Mouse (Mus musculus) effector memory CD4-positive, alpha-beta T cell, adult 7 months (primary cell): ENCODE results near the gene S100a11. TPM values are rescaled to one million over a fixed set of nuclear protein-coding genes. Genes with fewer than 3 reads are reported as not detected.

Experiments used
- polyA plus RNA-seq: library from polyadenylated mRNA; unstranded; fragments of 100-300 nt; shearing (Covaris generic); gene quantifications from one replicate; pipeline ENCODE4 v1.2.1, GENCODE M21; 2017

S100a11 gene
- 993 TPM for polyA plus RNA-seq

DNA sequence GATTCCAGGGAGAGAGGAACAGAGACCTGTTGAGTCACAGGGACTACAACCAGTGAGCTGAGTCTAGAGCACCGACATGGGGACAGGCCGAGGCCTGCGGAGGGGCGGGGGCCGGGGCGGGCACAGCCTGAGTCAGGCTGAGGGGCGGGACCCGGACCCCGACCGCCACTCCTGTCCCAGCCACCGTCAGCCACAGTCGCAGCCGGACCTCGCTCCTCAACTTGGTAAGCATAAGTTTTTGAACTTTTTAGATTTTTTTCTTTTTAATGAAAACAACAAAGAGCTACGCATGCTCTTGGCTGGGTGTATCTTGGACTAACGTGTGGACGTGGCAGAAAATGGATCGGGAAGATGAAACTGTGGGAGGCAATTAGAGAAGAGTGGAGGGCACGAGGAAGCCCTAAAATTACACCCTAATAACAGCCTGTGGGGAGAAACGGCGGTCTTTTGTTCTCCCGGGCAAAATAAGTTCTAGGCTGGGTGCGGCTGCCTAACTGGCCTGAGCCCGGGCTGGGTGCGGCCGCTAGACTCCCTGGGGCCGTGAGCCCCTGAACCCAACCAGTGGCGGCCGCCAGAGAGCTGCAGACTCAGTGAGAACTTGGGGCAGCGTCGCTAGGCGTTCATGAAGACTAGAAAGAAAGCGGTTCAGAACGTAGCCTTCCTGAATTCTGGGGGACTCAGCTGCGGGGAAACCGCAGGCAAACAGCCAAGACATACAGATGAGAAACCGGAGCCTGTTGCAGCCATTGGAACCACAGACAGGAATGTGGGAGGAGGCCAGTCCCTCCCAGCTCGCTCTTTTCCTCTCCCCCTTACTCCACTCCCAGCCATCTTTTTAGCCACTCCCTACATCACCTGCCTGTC is at the start of gene S100a11:
S100a11 (plus strand) TSS at position 159 of the 864 bp plus-strand sequence.

DNA sequence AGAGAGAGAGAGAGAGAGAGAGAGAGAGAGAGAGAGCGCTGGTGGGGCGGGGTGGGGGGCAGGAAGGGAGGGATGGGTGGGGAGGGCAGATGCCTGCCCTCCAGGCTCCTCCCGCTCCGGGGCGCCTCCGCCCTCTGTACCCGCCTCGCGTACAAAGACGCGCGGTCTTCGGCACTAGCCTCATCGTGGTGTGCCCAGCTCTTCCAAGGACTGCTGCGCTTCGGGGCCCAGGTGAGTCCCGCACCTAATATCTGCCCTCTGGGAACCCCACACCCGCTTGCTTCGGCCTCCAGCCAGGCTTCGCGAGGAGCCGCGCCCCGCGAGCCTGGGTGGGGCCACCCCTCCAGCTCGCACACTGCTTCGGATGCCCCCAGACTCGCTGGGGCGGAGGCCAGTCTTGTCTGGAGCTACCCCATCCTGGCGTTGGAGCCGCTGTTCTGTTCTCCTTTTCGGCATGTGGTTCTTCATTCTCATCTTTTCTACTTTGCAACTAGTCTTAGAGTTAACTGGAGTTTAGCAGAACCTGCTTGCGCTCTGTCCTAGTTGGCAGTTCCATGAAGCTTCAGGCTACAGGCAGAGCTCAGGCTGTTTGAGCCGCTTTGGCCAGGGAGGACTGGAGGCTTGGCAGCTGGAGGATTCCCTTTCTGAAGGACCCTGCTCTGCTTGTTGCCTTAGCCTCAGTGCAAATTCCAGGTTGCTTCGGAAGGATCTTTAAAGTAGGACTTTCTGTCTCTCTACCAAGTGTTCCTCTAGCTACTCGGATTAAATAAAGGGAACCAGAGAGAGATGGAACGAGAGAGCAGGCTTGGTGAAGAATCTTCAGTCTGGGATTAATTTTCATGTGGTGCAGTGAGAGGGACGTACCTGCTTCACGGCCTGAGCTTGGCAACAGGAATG is 34.9 kb downstream of the S100a11 start, which contains the start of gene S100a10:
S100a10 (plus strand) TSS at position 100 of the 897 bp plus-strand sequence.

Other genes starting within 250 kb of the S100a11 start
- gene Flg, start 247.0 kb upstream of the S100a11 start, polyA plus RNA-seq, result 1.5 TPM
- gene Hrnr, start 200.7 kb upstream of the S100a11 start, polyA plus RNA-seq, result not detected
- gene Rptn, start 126.8 kb upstream of the S100a11 start, polyA plus RNA-seq, result not detected
- not detected for gene Tchh, start 78.2 kb upstream of the S100a11 start, polyA plus RNA-seq
- not detected for gene Tchhl1, start 51.7 kb upstream of the S100a11 start, polyA plus RNA-seq
- gene S100a10, start 34.6 kb downstream of the S100a11 start, polyA plus RNA-seq, result 534 TPM
- not detected for gene Tdpoz2, start 132.2 kb downstream of the S100a11 start, polyA plus RNA-seq
- not detected for gene Tdpoz1, start 155.8 kb downstream of the S100a11 start, polyA plus RNA-seq
- not detected for gene Gm37596, start 172.6 kb downstream of the S100a11 start, polyA plus RNA-seq